Mouse (Mus musculus) Patski (cell line): Measurements from ENCODE around the gene Tmem52. TPM values are rescaled to one million over a fixed set of nuclear protein-coding genes. Genes with fewer than 3 reads are reported as not detected.
"Not testable (repeated sequence)": the region's sequence is repeated elsewhere in the genome, so short reads cannot be mapped to it uniquely, and the experiment has no call there.

Source experiments
- ATAC-seq: fragments of 100-300 bp; one replicate; pipeline ENCODE4 v1.8.0; 2021
- CTCF ChIA-PET: fragments of 350-600 bp; sonication (Branson Sonifier 250); formaldehyde crosslinking; loops from one replicate; lab custom pipeline; 2022; ENCODE audit warnings: inconsistent platforms; lab: Charles Lee
- POLR2A ChIA-PET: fragments of 350-600 bp; sonication (Branson Sonifier 250); formaldehyde crosslinking; loops from one replicate; lab custom pipeline; 2022; ENCODE audit warnings: antibody characterized with exemption, inconsistent platforms; lab: Charles Lee
- DNase-seq: peaks from one replicate; pipeline ENCODE4 v3.0.0-alpha.2; 2011; ENCODE audit warnings: low read depth, low spot score
- H3K27me3 ChIP-seq: fragments of 371-371 bp; one replicate; pipeline ENCODE4 v1.5.1; 2021
- CTCF ChIP-seq: fragments of 100-300 bp; IDR thresholded peaks from one replicate; pipeline ENCODE4 v1.5.1; 2021
- in situ Hi-C: fragments of 300-500 bp; cut with MboI; formaldehyde crosslinking; loops from 3 replicates; pipeline ENCODE4 v1.11.1; 2018; ENCODE audit warnings: low pct_unique_long_range_greater_than_20kb, mixed read lengths
- polyA plus RNA-seq: library from polyadenylated mRNA; unstranded; gene quantifications from one replicate; pipeline ENCODE4 v1.2.3, GENCODE M21; 2021

Tmem52 gene
- polyA plus RNA-seq: 0.41 TPM

- DNase-seq (no peak), ATAC-seq (no peak)
- ChIA-PET CTCF (no interaction called here), POLR2A (no interaction called here)
- in situ Hi-C loops: loop anchor here (10.0 kb wide), 1 partner anchor 94 kb away; no protein-coding TSS in a partner anchor
- TF ChIP-seq CTCF: no peak
- no peaks in the 10 kb centered on the region for H3K27me3 ChIP-seq
These were observed at the start of gene Tmem52 for GRCm38 (mm10) chr4:155468952-155469351. Gene Tmem52, plus strand, starts transcription at chr4:155469114.

- POLR2A ChIA-PET: no interaction called here
- DNase-seq (no peak), ATAC-seq (no peak)
- CTCF ChIA-PET: no interaction called here
- H3K27me3 ChIP-seq: no peaks in the 10 kb centered on the region
- TF ChIP-seq CTCF: no peak
- in situ Hi-C loops: no loop called here
These were observed 48.8 kb upstream of the Tmem52 start for GRCm38 (mm10) chr4:155420137-155420536.

DNA sequence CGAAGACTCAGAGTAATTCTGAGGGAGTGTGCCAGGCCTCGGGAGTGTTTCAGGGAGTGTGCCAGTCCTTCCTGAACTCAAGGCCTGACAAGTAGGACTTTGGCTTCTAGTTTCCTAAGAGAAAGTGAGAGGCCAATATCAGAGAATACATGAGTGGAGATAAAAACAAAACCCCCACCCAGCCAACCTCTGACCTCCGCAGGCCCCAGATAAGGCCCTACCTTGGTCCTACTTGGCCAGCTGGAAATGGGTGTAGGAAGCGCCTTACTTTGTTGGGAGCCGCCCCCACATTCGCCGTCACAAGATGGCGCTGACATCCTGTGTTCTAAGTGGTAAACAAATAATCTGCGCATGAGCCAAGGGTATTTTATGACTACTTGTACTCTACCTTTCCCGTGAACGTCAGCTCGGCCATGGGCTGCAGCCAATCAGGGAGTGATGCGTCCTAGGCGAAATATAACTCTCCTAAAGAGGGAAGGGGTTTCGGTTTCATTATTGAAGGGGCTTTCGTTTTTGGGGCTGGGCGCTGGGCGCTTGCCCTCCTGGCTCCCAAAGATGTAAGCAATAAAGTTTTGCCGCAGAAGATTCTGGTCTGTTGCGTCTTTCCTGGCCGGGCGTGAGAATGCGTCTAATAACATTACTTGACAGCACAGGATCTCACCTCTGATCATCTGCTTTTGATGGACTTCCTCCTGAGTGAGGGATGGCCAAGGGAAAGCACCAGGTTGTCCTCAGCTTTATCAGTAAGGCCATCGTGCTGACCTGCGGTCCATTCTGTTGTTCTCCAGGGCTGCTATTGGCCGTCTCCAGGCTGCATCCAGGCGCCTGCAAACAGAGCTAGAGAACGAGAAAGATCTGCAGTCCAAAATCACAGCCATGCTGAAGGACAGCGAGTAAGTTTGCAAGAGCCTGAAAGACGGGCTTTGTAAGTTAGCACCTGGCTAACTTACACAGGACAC, 47.2 kb upstream of the Tmem52 start:
- H3K27me3 ChIP-seq, in situ Hi-C loops, CTCF ChIA-PET, ATAC-seq, POLR2A ChIA-PET, DNase-seq: not testable (repeated sequence)

DNA sequence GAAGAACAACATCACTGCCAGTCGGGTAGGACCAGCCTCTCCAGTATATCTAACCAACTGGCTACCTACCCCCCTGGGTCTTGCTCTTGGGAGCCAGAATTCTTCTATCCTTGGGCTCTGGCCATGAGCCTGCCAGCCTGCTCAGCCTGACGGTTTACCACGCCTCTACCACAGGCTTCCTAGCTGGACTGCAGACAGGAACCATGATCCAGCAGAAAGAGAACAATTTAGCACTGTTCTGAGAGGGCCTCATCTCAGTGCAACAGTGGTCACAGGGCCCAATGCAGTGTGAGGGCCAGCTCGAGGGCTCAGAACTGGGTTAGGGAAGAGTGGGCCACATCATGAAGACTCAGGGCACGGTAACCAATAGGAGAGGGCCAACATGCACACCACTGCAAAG, 44.9 kb upstream of the Tmem52 start:
- ATAC-seq (no peak), DNase-seq (no peak)
- no peaks in the 10 kb centered on the region for H3K27me3 ChIP-seq
- in situ Hi-C loops: no loop called here
- CTCF ChIA-PET: interaction anchor here (1.0 kb wide), 1 partner anchor 10 kb away, joined by 3 read pairs; no protein-coding TSS in a partner anchor
- TF ChIP-seq CTCF: no peak
- POLR2A ChIA-PET: no interaction called here

DNA sequence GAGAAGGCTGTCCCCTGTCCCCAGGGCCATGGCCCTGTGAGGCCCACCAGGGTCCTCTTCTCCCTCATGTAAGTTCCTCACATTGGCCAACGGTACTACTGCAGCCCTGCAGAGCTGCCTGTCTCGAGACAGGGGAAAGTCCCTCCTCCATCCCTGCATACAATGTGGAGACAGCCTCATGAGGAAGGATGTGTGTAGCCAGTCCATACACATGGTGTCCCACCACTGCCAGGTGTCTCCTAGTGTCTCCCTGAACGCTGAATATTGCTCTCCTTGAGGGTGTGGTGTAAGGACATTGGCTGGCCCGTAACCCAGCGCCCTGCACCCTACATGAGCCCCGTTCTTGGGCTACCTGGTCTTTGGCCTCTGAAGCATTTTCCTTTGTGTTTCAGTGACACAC, 42.6 kb upstream of the Tmem52 start:
- DNase-seq (no peak), ATAC-seq (no peak)
- no peak for TF ChIP-seq CTCF
- H3K27me3 ChIP-seq: no peaks in the 10 kb centered on the region
- ChIA-PET POLR2A (no interaction called here), CTCF (interaction anchor here (1.4 kb wide), 1 partner anchor 9 kb away, joined by 3 read pairs; no protein-coding TSS in a partner anchor)
- in situ Hi-C loops: no loop called here

- DNase-seq (no peak), ATAC-seq (no peak)
- no peak for TF ChIP-seq CTCF
- ChIA-PET POLR2A (no interaction called here), CTCF (no interaction called here)
- H3K27me3 ChIP-seq: no peaks in the 10 kb centered on the region
- in situ Hi-C loops: no loop called here
These were observed 40.5 kb upstream of the Tmem52 start for GRCm38 (mm10) chr4:155428442-155428841.

GRCm38 (mm10) chr4:155429202-155429601, 39.7 kb upstream of the Tmem52 start:
- H3K27me3 ChIP-seq: no peaks in the 10 kb centered on the region
- DNase-seq: no peak
- in situ Hi-C loops: no loop called here
- no peak for ATAC-seq
- CTCF ChIA-PET: no interaction called here
- no peak for TF ChIP-seq CTCF
- POLR2A ChIA-PET: no interaction called here

GRCm38 (mm10) chr4:155432358-155432757, 36.6 kb upstream of the Tmem52 start:
- no peaks in the 10 kb centered on the region for H3K27me3 ChIP-seq
- CTCF ChIA-PET: no interaction called here
- POLR2A ChIA-PET: no interaction called here
- TF ChIP-seq CTCF: no peak
- ATAC-seq (no peak), DNase-seq (no peak)
- in situ Hi-C loops: no loop called here

DNA sequence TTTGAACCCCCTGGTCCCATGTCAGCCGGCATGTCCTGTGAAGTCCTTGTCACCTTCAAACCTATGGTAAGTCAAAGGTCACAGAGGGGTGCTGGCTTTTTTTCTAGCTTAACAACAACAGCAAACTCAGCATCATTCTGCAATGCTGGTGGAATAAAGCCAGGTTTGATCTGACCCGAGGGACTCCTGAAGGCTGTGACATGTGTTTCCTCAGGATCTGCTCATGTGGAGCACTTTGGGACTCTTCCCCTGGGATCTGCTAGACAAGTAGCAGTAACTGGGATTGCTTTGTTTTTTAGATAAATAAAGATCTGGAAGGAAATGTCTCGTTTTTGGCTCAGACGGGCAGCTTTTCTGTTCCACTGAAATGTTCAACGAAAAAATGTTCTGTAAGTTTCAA, 34.9 kb upstream of the Tmem52 start:
- in situ Hi-C loops: no loop called here
- DNase-seq (no peak), ATAC-seq (no peak)
- ChIA-PET CTCF (no interaction called here), POLR2A (no interaction called here)
- TF ChIP-seq CTCF: no peak
- H3K27me3 ChIP-seq: no peaks in the 10 kb centered on the region

DNA sequence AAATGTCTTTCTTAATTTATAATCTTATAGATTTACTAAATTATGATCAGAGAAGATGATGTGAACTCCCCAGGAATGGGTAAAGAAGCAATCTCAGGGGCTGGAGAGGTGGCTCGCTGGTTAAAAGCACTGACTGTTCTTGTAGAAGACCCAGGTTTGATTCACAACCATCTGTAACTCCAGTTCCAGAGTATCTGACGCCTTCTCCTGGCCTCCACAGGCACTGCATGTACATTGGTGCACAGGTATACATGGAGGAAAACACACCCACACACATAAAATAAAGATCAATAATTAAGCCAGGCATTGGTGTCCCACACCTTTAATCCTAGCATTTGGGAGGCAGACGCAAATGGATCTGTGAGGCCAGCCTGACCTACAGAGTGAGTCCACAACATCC, 26.1 kb upstream of the Tmem52 start:
- TF ChIP-seq CTCF: no peak
- CTCF ChIA-PET: interaction anchor here (1.0 kb wide), 1 partner anchor 10 kb away, joined by 3 read pairs; no protein-coding TSS in a partner anchor
- no peaks in the 10 kb centered on the region for H3K27me3 ChIP-seq
- no peak for DNase-seq
- in situ Hi-C loops: no loop called here
- POLR2A ChIA-PET: no interaction called here
- no peak for ATAC-seq

GRCm38 (mm10) chr4:155451597-155451996, 17.3 kb upstream of the Tmem52 start:
- ChIA-PET CTCF (no interaction called here), POLR2A (no interaction called here)
- DNase-seq (no peak), ATAC-seq (no peak)
- TF ChIP-seq CTCF: no peak
- in situ Hi-C loops: no loop called here
- H3K27me3 ChIP-seq: no peaks in the 10 kb centered on the region
